Mouse (Mus musculus): ENCODE results near the gene Grm4.

DNA sequence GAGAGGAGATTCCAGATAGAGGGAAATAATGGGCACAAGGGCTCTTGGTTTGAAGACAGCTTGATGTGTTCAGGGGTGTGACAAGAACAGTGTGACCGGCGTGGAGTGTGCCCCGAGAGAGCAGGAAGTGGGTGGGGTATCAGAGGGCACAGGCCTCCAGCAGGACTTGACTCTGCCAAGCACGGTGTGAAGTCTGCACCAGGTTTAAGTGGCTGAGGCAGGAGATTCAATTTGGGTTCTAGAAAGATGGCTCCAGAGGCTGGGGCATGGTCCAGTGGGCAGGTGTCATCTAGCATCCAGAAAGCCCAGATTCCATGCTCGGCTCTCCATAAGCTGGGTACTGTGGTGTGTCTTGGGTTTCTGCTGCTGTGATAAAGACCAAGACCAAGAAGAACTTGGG is 23.4 kb downstream of the Grm4 start:
- TF ChIP-seq CTCF (IDR thresholded peaks at IDR 0.05) (no peak), POLR2A (IDR thresholded peaks at IDR 0.05; ENCODE audit: insufficient read depth, low read depth, low read length) (no peak), EP300 (IDR thresholded peaks at IDR 0.05; ENCODE audit: insufficient read depth, low read depth, low read length) (no peak)

Measured in heart, adult 2 months (tissue).